Mouse (Mus musculus) cerebellum, postnatal 4 days (tissue): ENCODE results near the gene Gm5105.

Experiments used
- DNase-seq, 2 experiments: peaks; one replicate each; pipeline ENCODE4 v3.0.0; 2022; ENCODE audit warnings: low spot score in 2 of 2, mixed read lengths in 1 of 2

The Gm5105 gene

GRCm38 (mm10) chr3:138026286-138026685 is 40.9 kb downstream of the Gm5105 start:
- peak in 1 of 2 experiments; percentile 8 for DNase-seq

- no peak for DNase-seq
Measured at GRCm38 (mm10) chr3:138022651-138023050, 44.5 kb downstream of the Gm5105 start.

- no peak for DNase-seq
Measured at GRCm38 (mm10) chr3:138022003-138022402, 45.2 kb downstream of the Gm5105 start.

GRCm38 (mm10) chr3:138016810-138017209 is 50.4 kb downstream of the Gm5105 start:
- no peak for DNase-seq

GRCm38 (mm10) chr3:138014725-138015124 is 52.5 kb downstream of the Gm5105 start:
- no peak for DNase-seq

- DNase-seq: no peak
Measured at GRCm38 (mm10) chr3:138012351-138012750, 54.8 kb downstream of the Gm5105 start.

- no peak for DNase-seq
Measured at GRCm38 (mm10) chr3:138008152-138008551, 59.0 kb downstream of the Gm5105 start.

- no peak for DNase-seq
Measured at GRCm38 (mm10) chr3:138006896-138007295, 60.3 kb downstream of the Gm5105 start.

GRCm38 (mm10) chr3:138003264-138003663 is 63.9 kb downstream of the Gm5105 start:
- no peak for DNase-seq

GRCm38 (mm10) chr3:138002545-138002944 is 64.6 kb downstream of the Gm5105 start:
- no peak for DNase-seq

- no peak for DNase-seq
Measured at GRCm38 (mm10) chr3:138001865-138002264, 65.3 kb downstream of the Gm5105 start.

- no peak for DNase-seq
Measured at GRCm38 (mm10) chr3:138000724-138001069, 66.5 kb downstream of the Gm5105 start.

GRCm38 (mm10) chr3:138000062-138000723 is 67.0 kb downstream of the Gm5105 start:
- DNase-seq: no peak

- DNase-seq: no peak
Measured at GRCm38 (mm10) chr3:137999224-137999790, 67.9 kb downstream of the Gm5105 start.
